Mouse (Mus musculus): ENCODE measurements around the gene Slc30a2. TPM values are rescaled to one million over a fixed set of nuclear protein-coding genes. Genes with fewer than 3 reads are reported as not detected.
"Not testable (repeated sequence)": the region's sequence is repeated elsewhere in the genome, so short reads cannot be mapped to it uniquely, and the experiment has no call there.

Slc30a2 gene
- polyA plus RNA-seq (2015; fragmentation: Nextera tagmentation; extraction: Ambion mirVana) = 0.11 and 0.19 TPM in 2 replicates

DNA sequence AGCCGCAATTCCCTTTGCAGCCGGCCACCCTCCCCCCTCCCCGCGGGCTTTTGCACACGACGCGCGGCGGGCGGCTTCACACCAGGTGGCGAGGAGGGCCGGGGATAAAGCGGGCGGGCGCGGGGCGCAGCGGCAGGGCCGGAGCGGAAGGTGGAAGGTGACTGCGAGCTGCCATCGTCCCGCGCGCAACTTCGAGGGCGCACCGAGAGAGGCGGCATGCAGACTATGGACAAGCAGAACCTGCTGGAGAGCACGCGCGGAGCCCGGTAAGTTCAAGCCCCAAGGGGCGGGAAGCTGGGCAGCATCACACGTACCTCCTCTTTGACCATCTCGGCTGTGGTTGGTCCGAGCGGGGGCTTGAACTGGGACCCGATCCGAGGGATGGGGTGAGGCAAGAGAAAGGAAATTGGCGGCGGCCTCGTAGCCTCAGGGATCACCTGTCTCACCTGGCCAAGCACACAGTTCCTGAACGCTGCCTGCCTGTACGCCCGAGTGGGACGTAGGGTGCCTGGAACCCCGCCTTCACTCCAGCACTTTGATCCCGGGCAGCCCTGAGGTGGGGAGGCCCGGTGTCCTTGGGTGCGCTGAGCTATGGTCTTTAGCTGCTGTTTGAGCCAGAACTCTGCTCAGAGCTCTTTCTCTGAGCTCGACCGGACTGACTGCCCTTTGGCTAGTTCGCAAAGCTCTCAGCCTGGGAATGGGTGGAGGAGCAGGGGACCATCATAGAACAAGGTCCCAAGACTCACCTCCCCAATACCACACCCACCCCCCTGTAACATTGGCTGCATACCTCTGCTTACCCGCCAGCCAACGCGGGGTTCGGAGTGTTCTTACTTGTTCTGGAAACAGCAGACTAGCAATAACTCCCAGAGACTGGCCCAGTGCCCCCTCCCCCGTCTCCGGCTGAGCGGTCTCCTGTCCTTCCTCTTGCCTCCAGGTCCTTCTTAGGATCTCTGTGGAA lies at the start of gene Slc30a2:
Slc30a2 (plus strand) TSS at position 111 of the 961 bp plus-strand sequence.
- WGBS = 3% methylated on average over 61 of the region's 61 CpGs
- peaks cover 68% of the 10 kb centered on the region for H3K27me3 ChIP-seq (replicated peaks)
- no peak for ATAC-seq (ENCODE audit: extremely low read depth, insufficient number of reproducible peaks, low FRiP score, low TSS enrichment)
- no peak within 1 kb of the TSS for H3K27ac ChIP-seq (replicated peaks)
- peak within 1 kb of the TSS; percentile 66 for H3K9ac ChIP-seq
- H3K4me1 ChIP-seq = peaks cover 18% of the 10 kb centered on the region
- H3K9me3 ChIP-seq = no peaks in the 10 kb centered on the region
- peak within 1 kb of the TSS; percentile 49 for H3K4me3 ChIP-seq
- H3K36me3 ChIP-seq = no peaks in the 10 kb centered on the region
- H3K4me2 ChIP-seq = peak within 1 kb of the TSS; percentile 69

DNA sequence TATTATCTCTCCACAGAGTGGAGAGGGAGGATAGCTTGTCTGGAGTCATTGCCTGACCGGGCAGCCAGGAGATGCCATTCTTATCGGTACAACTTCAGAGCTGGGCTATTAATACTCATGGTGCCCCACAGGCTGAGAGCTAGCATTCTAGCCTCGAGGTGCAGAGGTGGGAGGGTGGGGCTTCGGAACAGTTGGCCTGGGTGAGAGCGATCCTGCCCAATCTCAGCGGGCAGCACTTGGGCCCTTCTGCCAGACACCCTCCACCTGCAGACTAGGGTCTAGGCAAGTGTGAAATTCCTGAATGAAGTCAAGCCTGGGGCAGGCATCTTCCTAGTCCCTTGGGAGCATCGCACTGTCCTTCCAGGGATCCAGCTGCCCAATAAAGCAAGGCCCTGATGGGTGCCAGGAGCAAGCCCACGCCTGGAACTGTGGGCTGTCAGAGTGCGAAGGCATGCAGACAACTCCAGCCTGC lies 49.3 kb upstream of the Slc30a2 start:
- peak overlapping the region; percentile 97 for H3K27ac ChIP-seq (replicated peaks)
- peak; percentile 70; the same call in 1 of the 2 replicates for ATAC-seq (ENCODE audit: extremely low read depth, insufficient number of reproducible peaks, low FRiP score, low TSS enrichment)
- peaks cover 10% of the 10 kb centered on the region for H3K27me3 ChIP-seq (replicated peaks)
- H3K36me3 ChIP-seq = no peaks in the 10 kb centered on the region
- peak overlapping the region; percentile 67 for H3K9ac ChIP-seq
- 19% methylated on average over 9 of the region's 9 CpGs for WGBS
- peaks cover 50% of the 10 kb centered on the region for H3K4me1 ChIP-seq
- H3K9me3 ChIP-seq = no peaks in the 10 kb centered on the region; the same call in 1 of the 2 replicates
- peak overlapping the region; percentile 65 for H3K4me2 ChIP-seq
- peak overlapping the region; percentile 32 for H3K4me3 ChIP-seq

DNA sequence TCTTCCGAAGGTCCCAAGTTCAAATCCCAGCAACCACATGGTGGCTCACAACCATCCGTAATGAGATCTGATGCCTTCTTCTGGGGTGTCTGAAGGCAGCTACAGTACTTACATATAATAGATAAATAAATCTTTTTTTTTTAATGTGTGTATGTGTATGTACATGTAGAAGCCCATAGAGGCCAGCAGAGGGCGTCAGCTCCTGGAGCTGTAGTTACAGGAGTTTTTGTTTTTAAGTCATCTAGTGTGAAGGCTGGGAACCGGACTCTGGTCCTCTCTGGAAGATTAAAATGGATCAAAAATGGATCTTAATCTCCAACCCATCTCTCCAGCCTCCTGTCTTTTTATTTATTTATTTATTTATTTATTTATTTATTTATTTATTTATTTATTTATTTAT lies 46.9 kb upstream of the Slc30a2 start:
- Histone ChIP-seq H3K27me3 (replicated peaks) (peaks cover 10% of the 10 kb centered on the region), H3K4me1 (peaks cover 68% of the 10 kb centered on the region)
- H3K36me3 ChIP-seq; H3K4me3 ChIP-seq; H3K9ac ChIP-seq; H3K27ac ChIP-seq (replicated peaks); ATAC-seq (ENCODE audit: extremely low read depth, insufficient number of reproducible peaks, low FRiP score, low TSS enrichment); H3K9me3 ChIP-seq; H3K4me2 ChIP-seq: not testable (repeated sequence)
- WGBS = 87% methylated on average over 4 of the region's 4 CpGs

DNA sequence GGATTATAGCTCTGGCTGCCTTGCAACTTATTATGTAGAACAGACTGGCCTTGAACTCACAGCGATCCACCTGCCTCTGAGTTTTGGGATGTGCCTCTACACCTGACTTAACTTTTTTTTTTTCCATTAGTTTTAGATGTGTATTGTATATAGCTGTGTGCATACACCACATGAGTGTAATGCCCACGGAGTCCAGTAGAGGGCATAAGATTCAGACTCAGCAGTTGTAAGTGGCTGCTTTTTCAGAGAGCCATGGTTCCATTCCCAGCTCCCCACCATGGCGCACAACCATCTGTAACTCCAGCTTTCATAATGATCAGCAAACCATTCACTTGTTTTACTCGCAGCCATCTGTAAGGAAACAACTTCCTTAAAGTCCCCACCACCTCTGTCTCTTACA lies 46.5 kb upstream of the Slc30a2 start:
- Histone ChIP-seq H3K36me3 (no peaks in the 10 kb centered on the region), H3K4me3 (no peak overlapping the region), H3K9ac (no peak overlapping the region), H3K27ac (replicated peaks) (no peak overlapping the region), H3K9me3 (no peaks in the 10 kb centered on the region; the same call in 1 of the 2 replicates), H3K4me1 (peaks cover 71% of the 10 kb centered on the region), H3K4me2 (no peak overlapping the region), H3K27me3 (replicated peaks) (peaks cover 10% of the 10 kb centered on the region)
- ATAC-seq (ENCODE audit: extremely low read depth, insufficient number of reproducible peaks, low FRiP score, low TSS enrichment) = no peak
- WGBS = 92% methylated on average over 4 of the region's 4 CpGs

DNA sequence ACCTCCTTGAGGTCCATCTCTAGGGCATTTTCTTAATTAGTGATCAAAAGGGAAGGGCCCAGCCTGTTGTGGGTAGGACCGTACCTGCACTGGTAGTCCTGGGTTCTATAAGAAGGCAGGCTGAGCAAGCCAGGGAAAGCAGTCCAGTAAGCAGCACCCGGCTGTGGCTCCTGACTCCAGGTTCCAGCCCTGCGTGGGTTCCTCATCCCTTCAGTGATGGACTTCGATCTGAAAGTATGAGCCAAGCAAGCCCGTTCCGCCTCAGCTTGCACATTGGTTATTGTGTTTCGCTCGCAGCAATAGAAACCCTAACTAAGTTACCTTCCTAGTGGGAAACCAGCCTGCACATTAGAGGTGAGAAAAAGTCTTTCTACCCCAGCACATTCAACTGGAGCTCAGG lies 45.6 kb upstream of the Slc30a2 start:
- H3K4me1 ChIP-seq = peaks cover 76% of the 10 kb centered on the region
- 88% methylated on average over 8 of the region's 8 CpGs for WGBS
- peaks cover 10% of the 10 kb centered on the region for H3K27me3 ChIP-seq (replicated peaks)
- H3K36me3 ChIP-seq = no peaks in the 10 kb centered on the region
- no peak overlapping the region for H3K9ac ChIP-seq
- H3K4me3 ChIP-seq = no peak overlapping the region
- H3K27ac ChIP-seq (replicated peaks) = peak overlapping the region; percentile 0; the same call in 1 of the 2 replicates
- no peaks in the 10 kb centered on the region; the same call in 1 of the 2 replicates for H3K9me3 ChIP-seq
- no peak overlapping the region for H3K4me2 ChIP-seq
- no peak for ATAC-seq (ENCODE audit: extremely low read depth, insufficient number of reproducible peaks, low FRiP score, low TSS enrichment)

DNA sequence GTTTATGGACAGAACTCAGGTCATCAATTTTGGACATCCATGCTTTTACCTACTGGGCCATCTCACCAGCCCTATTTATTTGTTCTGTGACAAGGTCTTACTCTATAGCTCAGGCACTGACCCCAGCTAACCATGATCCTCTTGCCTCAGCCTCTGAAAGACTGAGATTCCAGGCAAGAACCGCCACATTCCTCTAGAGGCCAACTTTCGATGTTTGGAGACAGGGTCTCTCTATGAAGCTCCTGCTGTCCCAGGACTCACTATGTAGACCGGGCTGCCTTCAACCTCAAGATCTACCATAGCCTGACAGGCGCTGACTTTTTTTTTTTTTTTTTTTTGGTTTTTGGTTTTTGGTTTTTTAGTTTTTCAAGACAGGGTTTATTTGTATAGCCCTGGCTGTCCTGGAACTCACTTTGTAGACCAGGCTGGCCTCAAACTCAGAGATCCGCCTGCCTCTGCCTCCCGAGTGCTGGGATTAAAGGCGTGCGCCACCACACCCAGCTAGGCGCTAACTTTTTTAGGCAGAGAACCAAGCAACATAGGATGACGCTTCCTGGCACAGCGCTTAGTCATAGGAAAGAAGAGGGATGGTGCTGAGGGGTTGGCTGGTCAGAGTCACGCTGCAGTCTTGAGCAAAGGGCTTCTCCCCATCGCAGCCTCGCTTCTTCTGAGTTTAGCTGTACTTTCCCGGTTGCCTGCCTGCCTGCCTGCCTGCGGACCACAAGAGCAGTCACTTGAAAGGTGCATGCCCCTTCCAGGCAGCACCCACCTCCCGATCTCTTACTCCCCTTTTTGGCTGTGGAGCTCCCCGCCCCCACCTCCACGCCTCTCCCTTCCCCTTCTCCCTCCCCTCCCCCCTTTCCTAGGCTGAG lies 44.1 kb upstream of the Slc30a2 start:
- Histone ChIP-seq H3K9me3 (no peaks in the 10 kb centered on the region; the same call in 1 of the 2 replicates), H3K4me2 (peak overlapping the region; percentile 48), H3K4me3 (no peak overlapping the region), H3K36me3 (no peaks in the 10 kb centered on the region), H3K9ac (peak overlapping the region; percentile 54), H3K27ac (replicated peaks) (peak overlapping the region; percentile 91), H3K4me1 (peaks cover 67% of the 10 kb centered on the region), H3K27me3 (replicated peaks) (peaks cover 4% of the 10 kb centered on the region)
- WGBS = 55% methylated on average over 19 of the region's 19 CpGs
- no peak for ATAC-seq (ENCODE audit: extremely low read depth, insufficient number of reproducible peaks, low FRiP score, low TSS enrichment)

DNA sequence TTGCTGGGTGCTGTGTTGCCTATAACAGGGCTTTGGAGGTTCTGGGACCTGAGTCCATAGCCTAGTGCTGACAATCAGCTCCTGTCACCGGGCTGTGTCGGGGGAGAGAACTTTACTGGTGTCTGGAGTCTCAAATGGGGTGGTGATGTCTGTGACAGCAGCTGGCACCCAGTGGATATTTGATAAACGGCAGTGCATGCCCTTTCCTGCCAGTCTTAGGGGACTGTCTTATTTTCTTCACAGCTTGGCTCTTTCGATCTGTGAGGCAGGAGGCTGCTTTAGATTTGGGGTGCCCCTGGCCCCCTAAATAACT lies 43.5 kb upstream of the Slc30a2 start:
- H3K27me3 ChIP-seq (replicated peaks) = no peaks in the 10 kb centered on the region
- WGBS = 14% methylated on average over 4 of the region's 4 CpGs
- peaks cover 61% of the 10 kb centered on the region for H3K4me1 ChIP-seq
- peak overlapping the region; percentile 54 for H3K9ac ChIP-seq
- no peaks in the 10 kb centered on the region for H3K36me3 ChIP-seq
- H3K4me3 ChIP-seq = no peak overlapping the region
- H3K9me3 ChIP-seq = no peaks in the 10 kb centered on the region; the same call in 1 of the 2 replicates
- no peak; the same call in 1 of the 2 replicates for ATAC-seq (ENCODE audit: extremely low read depth, insufficient number of reproducible peaks, low FRiP score, low TSS enrichment)
- H3K27ac ChIP-seq (replicated peaks) = peak overlapping the region; percentile 91
- H3K4me2 ChIP-seq = peak overlapping the region; percentile 48

DNA sequence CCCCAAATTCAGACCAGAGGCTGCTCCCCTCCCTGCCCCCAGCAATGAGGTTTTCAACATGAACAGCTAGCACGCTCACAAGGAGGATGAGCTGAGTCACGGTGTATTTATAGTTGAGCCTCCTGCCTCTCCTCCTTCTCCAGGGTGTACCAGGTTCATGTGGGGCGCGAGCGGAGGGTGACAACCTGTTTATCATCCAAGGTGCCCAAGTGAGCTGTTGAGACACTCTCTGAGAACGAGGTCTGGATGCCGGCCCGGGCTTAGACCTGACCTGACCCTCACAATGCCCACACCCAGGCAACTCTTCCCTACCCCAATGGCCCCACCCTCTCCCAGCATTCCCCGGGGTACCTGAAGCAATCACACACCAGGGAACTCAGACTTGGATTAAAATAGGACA lies 42.7 kb upstream of the Slc30a2 start:
- Histone ChIP-seq H3K27me3 (replicated peaks) (no peaks in the 10 kb centered on the region), H3K4me3 (0 out of 2 replicates have a peak overlapping the region, but pooled peaks have one; percentile 2), H3K9ac (peak overlapping the region; percentile 54), H3K9me3 (no peaks in the 10 kb centered on the region; the same call in 1 of the 2 replicates), H3K4me2 (peak overlapping the region; percentile 48), H3K36me3 (no peaks in the 10 kb centered on the region), H3K4me1 (peaks cover 53% of the 10 kb centered on the region), H3K27ac (replicated peaks) (peak overlapping the region; percentile 91)
- 0 out of 2 replicates have a peak, but pooled peaks have one; percentile 27 for ATAC-seq (ENCODE audit: extremely low read depth, insufficient number of reproducible peaks, low FRiP score, low TSS enrichment)
- WGBS = 40% methylated on average over 9 of the region's 9 CpGs

DNA sequence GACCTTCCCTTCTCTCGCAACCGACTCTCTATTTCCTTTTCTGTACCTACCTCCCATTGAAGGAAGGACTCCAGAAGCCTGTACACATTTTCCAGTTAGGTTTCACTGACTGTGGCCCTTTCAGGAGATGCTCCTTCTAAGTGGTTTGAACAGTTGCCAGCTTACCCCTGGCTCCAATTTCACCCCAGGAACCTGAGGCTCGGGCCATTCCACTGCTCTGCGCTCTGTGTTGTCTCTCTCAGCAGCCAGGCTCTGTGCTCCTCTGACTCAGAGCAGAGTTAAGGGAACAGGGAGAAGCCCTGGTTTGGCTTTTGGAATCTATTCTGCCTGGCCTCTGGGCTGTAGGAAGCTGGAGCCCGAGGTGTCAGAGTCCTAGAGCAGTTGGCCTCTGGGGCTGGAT lies 40.9 kb upstream of the Slc30a2 start:
- Histone ChIP-seq H3K4me1 (peaks cover 56% of the 10 kb centered on the region), H3K36me3 (no peaks in the 10 kb centered on the region), H3K4me3 (no peak overlapping the region), H3K9me3 (no peaks in the 10 kb centered on the region), H3K4me2 (no peak overlapping the region), H3K9ac (peak overlapping the region; percentile 45; the same call in 1 of the 2 replicates), H3K27ac (replicated peaks) (peak overlapping the region; percentile 91), H3K27me3 (replicated peaks) (no peaks in the 10 kb centered on the region)
- ATAC-seq (ENCODE audit: extremely low read depth, insufficient number of reproducible peaks, low FRiP score, low TSS enrichment) = no peak
- WGBS = 46% methylated on average over 5 of the region's 5 CpGs

DNA sequence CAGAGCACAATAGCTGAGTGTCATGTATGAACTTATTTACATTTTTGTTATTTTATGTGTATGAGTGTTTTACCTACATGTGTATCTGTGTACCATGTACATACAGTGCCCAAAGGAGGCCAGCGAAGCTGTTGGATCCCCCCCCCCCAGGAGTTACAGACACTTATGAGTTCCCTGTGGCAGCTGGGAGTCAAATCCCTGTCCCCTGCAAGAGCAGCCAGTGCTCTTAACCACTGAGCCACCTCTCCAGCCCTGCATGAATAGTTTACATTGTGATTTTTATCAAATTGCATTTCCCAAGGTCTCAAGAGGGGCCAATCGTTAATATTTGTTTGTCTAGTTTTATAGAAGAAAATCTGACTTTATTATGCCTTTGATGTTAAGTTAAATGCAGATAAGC lies 36.0 kb upstream of the Slc30a2 start:
- ATAC-seq (ENCODE audit: extremely low read depth, insufficient number of reproducible peaks, low FRiP score, low TSS enrichment) = no peak
- peak overlapping the region; percentile 8 for H3K9ac ChIP-seq
- H3K36me3 ChIP-seq = no peaks in the 10 kb centered on the region
- H3K4me1 ChIP-seq = peaks cover 27% of the 10 kb centered on the region
- H3K4me3 ChIP-seq = no peak overlapping the region
- no peaks in the 10 kb centered on the region for H3K27me3 ChIP-seq (replicated peaks)
- 50% methylated on average over 2 of the region's 2 CpGs for WGBS
- no peaks in the 10 kb centered on the region for H3K9me3 ChIP-seq
- peak overlapping the region; percentile 16; the same call in 1 of the 2 replicates for H3K27ac ChIP-seq (replicated peaks)
- H3K4me2 ChIP-seq = peak overlapping the region; percentile 56

Data from heart, embryonic 13.5 days (tissue).